Mouse (Mus musculus) heart, postnatal 0 days (tissue): ENCODE results near the gene Ift122.

Experiments
- CTCF ChIP-seq: IDR thresholded peaks from 2 replicates; pipeline ENCODE4 v1.5.1; 2016; ENCODE audit warnings: antibody characterized with exemption, control low read depth, low read depth
- EP300 ChIP-seq: IDR thresholded peaks from 2 replicates; pipeline ENCODE4 v1.6.1; 2016; ENCODE audit warnings: antibody characterized with exemption, low read depth

DNA sequence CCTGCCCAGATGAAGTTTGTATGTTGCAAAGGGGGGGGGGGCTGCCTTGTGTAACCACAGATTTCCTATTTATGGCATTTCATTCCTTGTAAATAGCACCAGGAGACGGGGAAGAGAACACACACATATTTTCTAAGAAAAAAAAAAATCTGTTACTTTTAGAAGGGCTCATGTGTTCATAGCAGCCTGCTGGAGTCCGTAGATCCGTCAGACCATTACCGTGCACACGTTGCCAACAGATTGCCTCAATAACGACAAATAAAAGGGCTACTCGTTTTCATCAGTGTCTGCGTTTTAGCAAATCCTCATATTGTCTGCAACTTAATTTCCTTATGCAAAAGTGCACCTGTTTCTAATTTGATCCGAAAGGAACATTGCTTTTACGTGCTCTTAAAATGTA, 73.1 kb downstream of the Ift122 start:
- TF ChIP-seq CTCF (no peak), EP300 (no peak)
